Mouse (Mus musculus) heart, embryonic 13.5 days (tissue): ENCODE results near the gene Ran. TPM values are rescaled to one million over a fixed set of nuclear protein-coding genes. Genes with fewer than 3 reads are reported as not detected.
"Not testable (repeated sequence)": the region's sequence is repeated elsewhere in the genome, so short reads cannot be mapped to it uniquely, and the experiment has no call there.

Experiments used
- ATAC-seq: fragments of 200-750 bp; cut with Nextera tagmentation; 2 replicates; pipeline ENCODE4 v1.8.0; 2017; ENCODE audit warnings: moderate TSS enrichment; ENCODE audit not compliant: insufficient number of reproducible peaks, low FRiP score, low TSS enrichment; ENCODE audit errors: extremely low read depth
- H3K27ac ChIP-seq: fragments of 300-500 bp; sonication (generic); replicated peaks from 2 replicates; pipeline ENCODE4 v1.5.1; 2015; ENCODE audit warnings: moderate library complexity, mild to moderate bottlenecking, inconsistent platforms
- H3K27me3 ChIP-seq: fragments of 300-500 bp; sonication (generic); replicated peaks from 2 replicates; pipeline ENCODE4 v1.6.1; 2015; ENCODE audit warnings: mild to moderate bottlenecking, inconsistent platforms
- H3K36me3 ChIP-seq: fragments of 300-500 bp; sonication (generic); 2 replicates; pipeline ENCODE4 v1.6.1; 2015; ENCODE audit warnings: mild to moderate bottlenecking, inconsistent platforms
- H3K4me1 ChIP-seq: fragments of 300-500 bp; sonication (generic); 2 replicates; pipeline ENCODE4 v1.6.1; 2015; ENCODE audit warnings: inconsistent platforms
- H3K4me2 ChIP-seq: fragments of 300-500 bp; sonication (generic); 2 replicates; pipeline ENCODE4 v1.6.1; 2015; ENCODE audit warnings: inconsistent platforms, mild to moderate bottlenecking, moderate library complexity
- H3K4me3 ChIP-seq: fragments of 300-500 bp; sonication (generic); 2 replicates; pipeline ENCODE4 v1.5.1; 2015; ENCODE audit warnings: moderate library complexity, mild to moderate bottlenecking, inconsistent platforms
- H3K9ac ChIP-seq: fragments of 300-500 bp; sonication (generic); 2 replicates; pipeline ENCODE4 v1.6.1; 2015; ENCODE audit warnings: inconsistent platforms, mild to moderate bottlenecking, moderate library complexity
- H3K9me3 ChIP-seq: fragments of 300-500 bp; sonication (generic); 2 replicates; pipeline ENCODE4 v1.6.1; 2016; ENCODE audit warnings: inconsistent platforms
- whole genome bisulfite sequencing: fragments of 180-500 bp; shearing (Covaris S2); methylation state at CpG from one replicate; pipeline ENCODE4 v1.1.7; 2015; ENCODE audit warnings: mixed read lengths; 5-methylcytosine and 5-hydroxymethylcytosine counted together
- polyA plus RNA-seq: library from polyadenylated mRNA; unstranded; fragments of >200 nt; fragmentation: Nextera tagmentation; extraction: Ambion mirVana; gene quantifications from 2 replicates; pipeline ENCODE4 v1.2.1, GENCODE M21; 2015

Ran gene
- polyA plus RNA-seq, result 389 and 423 TPM in 2 replicates

- ATAC-seq, result peak; percentile 92
- Histone ChIP-seq H3K9me3 (no peaks in the 10 kb centered on the region), H3K36me3 (peaks cover 27% of the 10 kb centered on the region), H3K9ac (peak within 1 kb of the TSS; percentile 99), H3K4me2 (peak within 1 kb of the TSS; percentile 92), H3K4me3 (peak within 1 kb of the TSS; percentile 97), H3K27ac (peak within 1 kb of the TSS; percentile 98), H3K27me3 (no peaks in the 10 kb centered on the region), H3K4me1 (peaks cover 20% of the 10 kb centered on the region)
- 1% methylated on average over 84 of the region's 102 CpGs for WGBS
Measured at GRCm38 (mm10) chr5:129019497-129020299, at the start of gene Ran. TSS of gene Ran (plus strand) at chr5:129020069.

DNA sequence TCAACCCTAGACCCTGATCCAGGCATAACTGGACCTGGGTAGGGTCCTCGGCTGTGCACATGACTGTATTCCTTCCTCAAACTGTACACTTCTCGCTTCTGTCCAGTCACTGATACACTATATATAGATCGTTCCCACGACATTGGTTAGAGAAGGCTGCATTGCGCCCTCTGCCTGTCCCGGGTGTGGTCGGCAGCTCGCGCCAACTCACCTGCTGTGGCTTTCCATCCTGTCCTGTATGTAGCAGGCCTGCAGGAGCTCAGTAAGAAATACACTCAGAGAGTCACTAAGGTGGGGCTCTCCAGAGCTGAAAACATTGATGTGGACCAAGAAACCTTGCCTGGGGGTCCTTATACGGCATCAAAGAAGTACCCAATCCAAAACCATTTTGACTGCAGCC lies 49.0 kb upstream of the Ran start:
- peak overlapping the region; percentile 50 for H3K4me2 ChIP-seq

GRCm38 (mm10) chr5:128971298-128971697 lies 48.6 kb upstream of the Ran start:
- ATAC-seq, result no peak
- H3K4me1 ChIP-seq, result no peaks in the 10 kb centered on the region
- H3K4me3 ChIP-seq, result no peak overlapping the region
- no peaks in the 10 kb centered on the region for H3K36me3 ChIP-seq
- H3K27me3 ChIP-seq, result 0 out of 2 replicates have a peak, but pooled peaks cover 7% of the 10 kb centered on the region
- 0 out of 2 replicates have a peak, but pooled peaks cover 8% of the 10 kb centered on the region for H3K9me3 ChIP-seq
- peak overlapping the region; percentile 50 for H3K4me2 ChIP-seq
- H3K9ac ChIP-seq, result no peak overlapping the region
- WGBS, result 10% methylated on average over 14 of the region's 14 CpGs
- no peak overlapping the region for H3K27ac ChIP-seq

More for the DNA sequence above, 49.0 kb upstream of the Ran start:
- Histone ChIP-seq H3K36me3 (no peaks in the 10 kb centered on the region), H3K4me3 (no peak overlapping the region), H3K9ac (no peak overlapping the region), H3K27me3 (0 out of 2 replicates have a peak, but pooled peaks cover 7% of the 10 kb centered on the region), H3K4me1 (no peaks in the 10 kb centered on the region), H3K27ac (no peak overlapping the region), H3K9me3 (0 out of 2 replicates have a peak, but pooled peaks cover 8% of the 10 kb centered on the region)
- no peak for ATAC-seq
- 59% methylated on average over 10 of the region's 10 CpGs for WGBS

GRCm38 (mm10) chr5:128976266-128976665 lies 43.6 kb upstream of the Ran start:
- Histone ChIP-seq H3K4me3 (no peak overlapping the region), H3K9me3 (peaks cover 5% of the 10 kb centered on the region; the same call in 1 of the 2 replicates), H3K36me3 (no peaks in the 10 kb centered on the region), H3K27ac (no peak overlapping the region), H3K4me2 (no peak overlapping the region), H3K27me3 (0 out of 2 replicates have a peak, but pooled peaks cover 7% of the 10 kb centered on the region), H3K9ac (no peak overlapping the region), H3K4me1 (no peaks in the 10 kb centered on the region)
- ATAC-seq, result no peak
- 25% methylated on average over 4 of the region's 4 CpGs for WGBS

DNA sequence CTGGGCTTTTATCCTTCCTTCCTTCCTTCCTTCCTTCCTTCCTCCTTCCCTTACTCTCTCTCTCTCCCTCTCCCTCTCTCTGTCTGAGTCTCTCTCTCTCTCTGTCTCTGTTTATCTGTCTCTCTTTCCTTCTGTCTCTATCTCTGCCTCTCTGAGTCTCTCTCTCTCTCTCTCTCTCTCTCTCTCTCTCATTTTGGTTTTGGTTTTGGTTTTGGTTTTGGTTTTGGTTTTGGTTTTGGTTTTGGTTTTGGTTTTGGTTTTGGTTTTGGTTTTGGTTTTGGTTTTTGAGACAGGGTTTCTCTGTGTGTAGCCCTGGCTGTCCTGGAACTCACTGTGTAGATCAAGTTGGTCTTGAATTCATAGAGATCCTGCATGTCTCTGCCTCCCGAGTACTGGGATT lies 42.4 kb upstream of the Ran start:
- not testable (repeated sequence) for H3K27me3 ChIP-seq, ATAC-seq, H3K9me3 ChIP-seq, H3K27ac ChIP-seq, H3K9ac ChIP-seq, H3K36me3 ChIP-seq, H3K4me2 ChIP-seq, H3K4me3 ChIP-seq, H3K4me1 ChIP-seq
- 44% methylated on average over 1 of the region's 1 CpGs for WGBS

- H3K4me3 ChIP-seq, result no peak overlapping the region
- no peaks in the 10 kb centered on the region for H3K4me1 ChIP-seq
- no peak overlapping the region for H3K27ac ChIP-seq
- no peaks in the 10 kb centered on the region for H3K36me3 ChIP-seq
- 89% methylated on average over 7 of the region's 7 CpGs for WGBS
- H3K9ac ChIP-seq, result no peak overlapping the region
- H3K4me2 ChIP-seq, result no peak overlapping the region
- ATAC-seq, result no peak
- peaks cover 5% of the 10 kb centered on the region; the same call in 1 of the 2 replicates for H3K9me3 ChIP-seq
- 0 out of 2 replicates have a peak, but pooled peaks cover 1% of the 10 kb centered on the region for H3K27me3 ChIP-seq
Measured at GRCm38 (mm10) chr5:128978957-128979356, 40.9 kb upstream of the Ran start.

DNA sequence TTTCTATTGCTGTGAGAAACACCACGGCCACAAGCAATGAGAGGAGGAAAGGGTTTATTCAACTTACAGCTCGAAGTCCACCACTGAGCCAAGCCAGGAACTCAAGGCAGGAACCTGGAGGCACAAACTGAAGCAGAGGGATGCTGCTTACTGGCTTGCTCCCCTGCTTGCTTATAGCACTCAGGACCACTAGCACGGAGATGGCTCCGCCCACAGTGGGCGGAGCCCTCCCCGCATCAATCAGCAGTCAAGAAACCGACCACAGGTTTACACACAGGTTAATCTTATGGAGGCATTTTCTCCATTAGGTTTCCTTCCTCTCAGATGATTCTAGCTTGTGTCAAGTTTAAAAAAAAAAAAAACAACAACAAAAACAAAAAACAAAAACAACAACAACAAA lies 39.0 kb upstream of the Ran start:
- ATAC-seq, result no peak

DNA sequence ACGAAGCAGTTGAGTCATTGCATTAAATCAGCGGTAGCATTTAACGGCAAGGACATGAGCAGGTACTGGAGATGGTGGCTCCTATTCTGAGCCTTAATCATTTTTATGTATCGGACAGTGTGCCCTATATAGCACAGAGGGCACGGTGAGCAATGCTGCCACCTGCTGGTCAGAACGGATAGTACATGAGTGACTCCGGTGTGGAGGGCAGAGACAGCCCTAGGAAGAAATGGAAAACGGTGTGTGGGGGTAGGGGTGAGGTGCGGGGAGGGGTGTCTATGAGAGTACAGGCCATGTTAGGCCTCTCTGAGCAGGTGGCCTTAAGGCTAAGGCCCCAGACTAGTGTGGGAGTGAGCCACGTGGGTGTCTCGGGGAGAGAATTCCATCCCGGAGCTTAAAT lies 38.3 kb upstream of the Ran start:
- Histone ChIP-seq H3K27ac (no peak overlapping the region), H3K4me1 (no peaks in the 10 kb centered on the region), H3K9me3 (peaks cover 5% of the 10 kb centered on the region; the same call in 1 of the 2 replicates), H3K27me3 (no peaks in the 10 kb centered on the region), H3K36me3 (peaks cover 22% of the 10 kb centered on the region), H3K4me2 (no peak overlapping the region), H3K4me3 (no peak overlapping the region), H3K9ac (no peak overlapping the region)
- 21% methylated on average over 12 of the region's 12 CpGs for WGBS
- no peak; the same call in 1 of the 2 replicates for ATAC-seq

More for the DNA sequence above, 39.0 kb upstream of the Ran start:
- H3K36me3 ChIP-seq, result peaks cover 14% of the 10 kb centered on the region
- no peak overlapping the region for H3K9ac ChIP-seq
- 57% methylated on average over 7 of the region's 7 CpGs for WGBS
- no peaks in the 10 kb centered on the region for H3K4me1 ChIP-seq
- H3K4me3 ChIP-seq, result no peak overlapping the region
- no peak overlapping the region for H3K27ac ChIP-seq
- peaks cover 5% of the 10 kb centered on the region; the same call in 1 of the 2 replicates for H3K9me3 ChIP-seq
- H3K4me2 ChIP-seq, result no peak overlapping the region
- no peaks in the 10 kb centered on the region for H3K27me3 ChIP-seq

GRCm38 (mm10) chr5:128984536-128984935 lies 35.3 kb upstream of the Ran start:
- Histone ChIP-seq H3K4me1 (no peaks in the 10 kb centered on the region), H3K36me3 (peaks cover 48% of the 10 kb centered on the region), H3K9ac (no peak overlapping the region), H3K4me3 (no peak overlapping the region), H3K4me2 (no peak overlapping the region), H3K27ac (no peak overlapping the region), H3K27me3 (no peaks in the 10 kb centered on the region), H3K9me3 (no peaks in the 10 kb centered on the region)
- 85% methylated on average over 6 of the region's 6 CpGs for WGBS
- no peak for ATAC-seq

GRCm38 (mm10) chr5:128985946-128986345 lies 33.9 kb upstream of the Ran start:
- ATAC-seq, result no peak
- Histone ChIP-seq H3K36me3 (peaks cover 59% of the 10 kb centered on the region), H3K9me3 (no peaks in the 10 kb centered on the region), H3K4me1 (no peaks in the 10 kb centered on the region), H3K4me2 (no peak overlapping the region), H3K27ac (no peak overlapping the region), H3K4me3 (no peak overlapping the region), H3K9ac (no peak overlapping the region), H3K27me3 (no peaks in the 10 kb centered on the region)
- WGBS, result 90% methylated on average over 13 of the region's 13 CpGs

GRCm38 (mm10) chr5:128987141-128987954 lies 32.5 kb upstream of the Ran start:
- Histone ChIP-seq H3K27ac (no peak overlapping the region), H3K36me3 (peaks cover 73% of the 10 kb centered on the region), H3K4me1 (no peaks in the 10 kb centered on the region), H3K9ac (no peak overlapping the region), H3K4me2 (no peak overlapping the region), H3K4me3 (no peak overlapping the region), H3K9me3 (no peaks in the 10 kb centered on the region), H3K27me3 (no peaks in the 10 kb centered on the region)
- WGBS, result 83% methylated on average over 19 of the region's 19 CpGs
- ATAC-seq, result no peak
